Mouse (Mus musculus): ENCODE measurements around the gene Cflar.
"Not testable (repeated sequence)": the region's sequence is repeated elsewhere in the genome, so short reads cannot be mapped to it uniquely, and the experiment has no call there.

Cflar gene

DNA sequence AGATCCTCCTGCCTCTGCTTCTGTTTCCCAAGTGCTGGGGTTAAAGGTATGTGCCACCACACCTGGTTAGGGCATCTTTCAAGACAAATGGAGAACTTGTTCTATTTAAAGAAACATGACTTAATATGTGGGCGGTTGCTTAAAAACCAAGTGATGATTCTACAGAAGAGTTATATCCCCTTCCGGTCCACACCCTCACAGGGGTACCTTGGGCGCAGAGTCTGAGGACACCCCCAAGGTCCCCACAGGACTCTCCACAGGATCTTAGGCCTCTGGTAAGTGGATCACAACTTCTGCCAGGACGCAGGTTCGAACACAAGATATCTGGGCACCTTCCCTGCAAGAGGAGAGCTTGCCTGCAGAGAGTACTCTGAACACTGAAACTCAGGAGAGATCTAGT, 64.1 kb downstream of the Cflar start:
- no peak for DNase-seq (ENCODE audit: low spot score)

DNA sequence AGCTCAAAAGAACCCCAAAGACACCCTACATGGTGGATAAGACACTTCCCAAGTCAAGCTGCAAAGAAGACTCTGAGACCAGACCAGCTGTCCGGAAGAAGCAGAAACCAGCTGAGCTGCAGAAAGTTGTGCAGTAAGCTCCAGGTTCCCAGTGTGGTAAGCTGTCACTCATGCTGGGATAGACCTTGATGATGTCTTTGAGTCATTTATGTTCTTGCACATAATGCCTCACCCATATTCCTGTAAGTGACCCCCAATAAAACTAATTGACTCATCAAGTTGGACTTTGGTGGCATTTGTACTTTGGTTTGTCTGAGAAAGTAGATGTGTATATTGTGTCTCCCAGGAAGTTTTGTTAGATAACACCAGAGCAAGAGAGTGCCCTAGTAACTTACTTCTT, 66.3 kb downstream of the Cflar start:
- no peak for DNase-seq (ENCODE audit: low spot score)

DNA sequence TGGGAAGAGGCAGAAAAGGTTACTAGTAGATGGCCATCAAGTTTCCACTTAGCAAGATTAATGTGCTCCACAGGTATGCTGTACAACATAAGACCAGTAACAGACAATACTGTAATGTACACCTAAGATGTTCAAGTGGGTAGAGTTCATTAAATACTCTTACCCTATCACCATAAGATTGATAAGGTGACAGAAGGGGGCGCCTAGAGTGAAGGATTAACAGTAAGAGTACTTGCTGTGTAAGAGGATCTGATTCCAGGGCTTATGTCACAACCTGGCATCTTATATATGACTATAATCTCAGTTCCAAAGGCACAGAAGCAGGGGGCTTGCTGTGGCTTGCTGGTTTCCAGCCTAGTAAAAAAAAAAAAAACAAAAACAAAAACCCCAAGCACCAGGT, 66.9 kb downstream of the Cflar start:
- DNase-seq (ENCODE audit: low spot score) = no peak

DNA sequence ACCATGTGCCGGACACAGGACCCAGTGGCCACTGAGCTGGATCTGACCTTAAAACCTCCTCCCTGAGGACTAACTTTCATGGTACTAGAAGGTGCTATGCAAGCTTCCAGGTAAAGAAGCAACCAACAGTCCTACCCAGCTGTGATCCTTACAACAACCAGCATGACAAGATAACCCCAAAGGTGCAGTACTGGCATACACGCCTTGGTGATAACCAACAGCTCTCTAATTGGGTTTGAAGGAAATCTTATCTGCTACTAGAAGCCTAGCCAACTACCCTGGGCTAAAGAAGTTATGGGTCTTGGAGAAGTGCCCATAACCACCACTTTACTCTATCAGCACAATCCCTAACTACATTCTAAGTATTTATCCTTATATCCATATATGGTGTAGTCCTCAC, 75.0 kb downstream of the Cflar start:
- DNase-seq (ENCODE audit: low spot score) = no peak

DNA sequence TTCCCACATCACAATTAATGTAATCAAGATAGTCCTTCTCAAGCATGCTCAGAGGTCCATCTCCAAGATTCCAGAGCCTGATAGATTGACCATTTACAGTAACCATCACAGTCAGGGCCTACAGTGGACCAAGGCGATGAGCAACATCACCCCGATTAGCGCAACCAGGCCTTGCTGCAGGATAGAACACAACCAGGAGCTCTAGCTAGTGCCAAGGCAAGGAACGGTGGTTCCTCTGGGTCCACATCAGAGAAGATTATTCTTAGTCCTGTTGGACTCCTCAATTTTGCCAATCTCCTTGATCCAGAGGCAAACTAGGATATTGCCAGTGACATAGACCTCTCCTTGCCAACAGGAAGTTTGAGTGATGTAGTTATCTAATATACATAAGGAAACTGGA, 77.1 kb downstream of the Cflar start:
- no peak for DNase-seq (ENCODE audit: low spot score)

GRCm38 (mm10) chr1:58794705-58795104, 83.4 kb downstream of the Cflar start:
- DNase-seq (ENCODE audit: low spot score) = no peak

DNA sequence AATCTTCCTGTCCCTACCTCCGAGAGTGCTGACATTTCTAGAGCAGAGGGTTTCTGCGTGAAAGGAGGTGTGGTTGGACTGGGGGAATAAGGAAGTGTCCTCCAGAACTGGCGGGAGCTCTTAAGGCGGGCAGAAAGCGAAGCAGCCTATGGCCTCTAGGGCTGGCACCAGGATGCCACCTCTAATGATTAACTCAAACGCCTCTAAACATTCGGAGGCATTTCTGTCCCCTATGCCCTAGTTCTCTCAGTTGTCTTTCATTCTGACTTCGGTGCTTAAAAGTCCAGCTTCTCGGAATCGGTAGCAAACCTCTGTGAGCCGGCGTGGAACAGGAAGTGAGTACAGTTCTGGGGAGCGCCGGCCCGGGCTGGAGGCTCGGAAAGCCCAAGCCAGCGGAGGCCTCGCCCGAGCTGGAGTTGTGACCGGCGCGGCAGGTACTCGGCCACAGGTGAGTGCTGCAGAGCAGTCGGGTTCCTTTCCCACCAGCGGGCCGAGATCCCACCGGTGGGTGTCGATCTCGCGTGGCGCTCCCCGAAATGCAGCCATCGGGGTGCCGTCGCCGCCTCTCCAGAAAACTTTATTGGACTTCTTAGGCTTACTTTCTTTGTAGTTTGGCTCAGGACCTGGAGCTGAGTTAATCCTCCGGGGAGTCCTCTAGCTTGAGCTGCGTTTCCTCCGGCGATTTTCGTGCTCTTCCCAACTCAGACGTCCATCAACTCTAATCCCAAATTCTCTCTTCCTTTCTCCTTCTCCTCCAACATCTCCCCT, 84.2 kb downstream of the Cflar start, which contains the start of gene Casp8:
TSS of gene Casp8 (plus strand) at position 84 of the 768 bp plus-strand sequence.
- DNase-seq (ENCODE audit: low spot score) = peak; percentile 16

GRCm38 (mm10) chr1:58796059-58796363, 84.7 kb downstream of the Cflar start:
- DNase-seq (ENCODE audit: low spot score) = no peak

DNA sequence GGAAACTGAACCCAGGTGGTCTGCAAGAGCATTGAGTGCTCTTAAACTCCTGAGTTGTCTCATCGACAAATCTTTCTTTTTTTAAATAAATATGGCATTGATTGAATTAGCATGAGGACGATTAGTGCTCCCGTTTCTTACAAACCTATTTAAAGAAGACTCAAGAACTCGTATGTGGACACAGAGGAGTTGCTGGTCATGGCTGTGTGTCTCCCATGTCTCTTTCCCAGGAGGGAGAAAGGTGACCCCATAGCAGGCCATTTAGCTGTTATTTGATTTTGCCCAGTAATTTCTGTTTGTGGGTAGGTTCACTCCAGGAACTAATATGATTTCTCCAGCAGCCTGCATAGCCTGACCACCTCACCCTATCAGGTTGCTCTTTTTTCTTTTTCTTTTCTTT, 85.5 kb downstream of the Cflar start:
- no peak for DNase-seq (ENCODE audit: low spot score)

- DNase-seq (ENCODE audit: low spot score) = no peak
Observed at GRCm38 (mm10) chr1:58797370-58797769, 86.1 kb downstream of the Cflar start.

- no peak for DNase-seq (ENCODE audit: low spot score)
Observed at GRCm38 (mm10) chr1:58798911-58799310, 87.6 kb downstream of the Cflar start.

DNA sequence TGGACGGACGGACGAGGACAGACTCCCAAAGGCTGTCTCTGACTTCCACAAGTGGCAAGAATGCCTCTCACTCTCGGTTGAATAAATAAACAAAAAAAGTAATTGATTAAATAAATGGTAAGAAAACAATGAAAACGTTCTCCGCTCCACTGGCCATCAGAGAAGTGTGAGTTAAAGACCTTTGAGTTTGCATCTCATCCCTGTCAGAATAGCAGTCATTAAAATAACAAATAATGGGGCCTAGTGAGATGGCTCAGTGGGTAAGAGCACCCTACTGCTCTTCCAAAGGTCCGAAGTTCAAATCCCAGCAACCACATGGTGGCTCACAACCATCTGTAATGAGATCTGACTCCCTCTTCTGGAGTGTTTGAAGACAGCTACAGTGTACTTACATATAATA, 89.3 kb downstream of the Cflar start:
- DNase-seq (ENCODE audit: low spot score) = not testable (repeated sequence)

GRCm38 (mm10) chr1:58801558-58802285, 90.4 kb downstream of the Cflar start:
- DNase-seq (ENCODE audit: low spot score) = no peak

GRCm38 (mm10) chr1:58802322-58803273, 91.3 kb downstream of the Cflar start:
- peak; percentile 78 for DNase-seq (ENCODE audit: low spot score)

DNA sequence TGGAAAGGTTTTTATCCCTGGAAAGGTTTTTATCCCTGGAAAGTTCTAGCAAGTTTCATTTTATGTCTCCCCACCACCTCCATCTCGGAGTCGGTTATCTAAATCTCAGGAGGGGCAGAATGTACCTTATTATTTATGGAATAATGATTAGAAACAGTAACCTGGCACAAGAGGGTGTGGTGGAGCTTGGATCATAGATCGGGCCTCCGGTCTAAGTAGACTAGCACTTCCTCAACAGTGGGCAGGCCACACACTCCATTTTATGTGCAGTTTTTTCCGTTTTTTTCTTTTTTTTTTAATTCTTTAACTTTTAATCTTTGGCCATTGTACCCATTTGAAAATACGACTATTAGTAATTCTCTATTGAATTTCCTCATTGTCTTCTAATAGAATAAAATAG, 92.2 kb downstream of the Cflar start:
- peak; percentile 22 for DNase-seq (ENCODE audit: low spot score)

GRCm38 (mm10) chr1:58806651-58807050, 95.3 kb downstream of the Cflar start:
- DNase-seq (ENCODE audit: low spot score) = no peak
